Mouse (Mus musculus): ENCODE measurements around the gene Bdnf.

DNA sequence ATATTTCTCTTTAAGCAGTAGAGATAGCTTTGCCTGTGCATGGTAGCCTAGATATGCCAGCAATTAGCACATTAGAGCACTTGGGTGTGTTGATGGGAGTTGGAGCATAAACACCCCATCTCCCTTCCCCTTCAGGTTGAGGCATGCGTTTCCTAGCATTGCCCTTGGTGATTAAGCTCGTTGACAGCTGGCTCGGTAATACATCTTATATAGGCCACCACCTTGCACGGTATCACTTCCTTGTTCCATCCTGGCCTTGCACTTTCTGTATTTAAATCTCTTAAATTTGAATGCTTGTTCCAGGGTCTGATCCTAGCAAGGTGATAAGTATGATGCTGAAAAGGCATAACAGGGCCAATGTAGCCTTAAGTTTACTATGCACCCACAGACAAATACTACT is 74.3 kb downstream of the Bdnf start:
- no peak for TF ChIP-seq CTCF (IDR thresholded peaks at IDR 0.05; ENCODE audit: control insufficient read depth, insufficient read depth, insufficient replicate concordance, low read depth, low read length)
- TF ChIP-seq POLR2A (IDR thresholded peaks at IDR 0.05; ENCODE audit: control insufficient read depth, low read depth, low read length): no peak
